24 mouse cellular contexts compared by ENCODE assay signal in genomic region chr19:4717281-4717680, GRCm38 (mm10). TPM values are rescaled to one million over a fixed set of nuclear protein-coding genes. Genes with fewer than 3 reads are reported as not detected.
"Had no signal": no experiment of that assay in that cellular context is flagged by ENCODE, and none has a peak within 500 bp of the region (broad histone marks: within the 10 kb centered on the region; RNA-seq: fewer than 3 reads in every experiment).

No protein-coding gene starts in this region.

- H3K4me2 ChIP-seq: heart, embryonic 11.5 days; hindbrain, embryonic 12.5 days; hindbrain, embryonic 14.5 days; intestine, embryonic 15.5 days; kidney, embryonic 15.5 days; limb, embryonic 12.5 days had no signal

- H3K9me3 ChIP-seq: hindbrain, embryonic 10.5 days; hindbrain, embryonic 12.5 days; intestine, embryonic 15.5 days; kidney, embryonic 15.5 days; limb, embryonic 10.5 days; limb, embryonic 12.5 days had no signal

- DNase-seq: gastrocnemius, adult 2 months; gastrocnemius, postnatal 10 days; gastrocnemius, postnatal 25 days; heart, adult 2 months; heart, postnatal 10 days; heart, postnatal 4 days; kidney, postnatal 14 days; kidney, postnatal 4 days; liver had no signal

- H3K4me3 ChIP-seq: gastrocnemius, adult 2 months; heart, adult 2 months; hindbrain, embryonic 10.5 days; hindbrain, embryonic 12.5 days; intestine, embryonic 15.5 days; kidney, embryonic 15.5 days; layer of hippocampus, adult 2 months; left cerebral cortex, adult 2 months; limb, embryonic 10.5 days; limb, embryonic 12.5 days had no signal

- H3K36me3 ChIP-seq: intestine, embryonic 15.5 days; kidney, embryonic 15.5 days; limb, embryonic 10.5 days; limb, embryonic 12.5 days had no signal

- ATAC-seq: hindbrain, embryonic 16.5 days; inflammation-experienced regulatory T-cells, adult 6 months; intestine, embryonic 15.5 days; intestine, postnatal 0 days had no signal

- H3K27ac ChIP-seq: gastrocnemius, adult 2 months; heart, adult 2 months; hindbrain, embryonic 10.5 days; hindbrain, embryonic 12.5 days; hindbrain, embryonic 14.5 days; intestine, embryonic 15.5 days; kidney, embryonic 15.5 days; kidney, postnatal 0 days; left cerebral cortex, adult 2 months; limb, embryonic 10.5 days; limb, embryonic 12.5 days; liver, embryonic 14.5 days had no signal

- H3K9ac ChIP-seq: hindbrain, embryonic 12.5 days; hindbrain, embryonic 14.5 days; intestine, embryonic 15.5 days; kidney, embryonic 15.5 days; limb, embryonic 12.5 days; liver, embryonic 14.5 days had no signal

RNA-seq across cellular contexts. Expression of gene Gm960, which starts 18.8 kb away (rescaled TPM):
- polyA plus RNA-seq: heart, adult 2 months; inflammation-experienced regulatory T-cells, adult 6 months had no signal
